Mouse (Mus musculus): Measurements from ENCODE around the gene Sh3bp5l. TPM values are rescaled to one million over a fixed set of nuclear protein-coding genes. Genes with fewer than 3 reads are reported as not detected.

Sh3bp5l gene
- polyA plus RNA-seq, 2 experiments, result 24.4 to 25.6 TPM

GRCm38 (mm10) chr11:58292791-58293190, 37.7 kb upstream of the Sh3bp5l start:
- DNase-seq (ENCODE audit: low spot score), result no peak
- H3K27ac ChIP-seq (replicated peaks; ENCODE audit: low read depth, low read length), result no peak overlapping the region
- H3K4me2 ChIP-seq (replicated peaks; ENCODE audit: low read depth, low read length, severe bottlenecking), result no peak overlapping the region
- H3K27me3 ChIP-seq (ENCODE audit: control insufficient read depth, insufficient read depth, low read length), result no peaks in the 10 kb centered on the region
- no peak overlapping the region for H3K9ac ChIP-seq (ENCODE audit: low read depth, low read length, severe bottlenecking)
- no peak overlapping the region for H3K4me3 ChIP-seq (replicated peaks; ENCODE audit: low read length)
- no peaks in the 10 kb centered on the region for H3K4me1 ChIP-seq (ENCODE audit: control insufficient read depth, insufficient read depth, low read length)
- no peaks in the 10 kb centered on the region for H3K36me3 ChIP-seq (ENCODE audit: control insufficient read depth, insufficient read depth, low read length)
- WGBS, result 49% methylated on average over 4 of the region's 4 CpGs
- no peak for ATAC-seq (ENCODE audit: low FRiP score, low read depth)
- no peak for TF ChIP-seq POLR2A (IDR thresholded peaks at IDR 0.05; ENCODE audit: borderline replicate concordance, extremely low read depth, insufficient read depth, insufficient read length)
- no peaks in the 10 kb centered on the region for H3K9me3 ChIP-seq (ENCODE audit: control insufficient read depth, low read length)

GRCm38 (mm10) chr11:58297396-58297795, 33.1 kb upstream of the Sh3bp5l start:
- no peak overlapping the region for H3K9ac ChIP-seq (ENCODE audit: low read depth, low read length, severe bottlenecking)
- no peak for TF ChIP-seq POLR2A (IDR thresholded peaks at IDR 0.05; ENCODE audit: borderline replicate concordance, extremely low read depth, insufficient read depth, insufficient read length)
- H3K4me1 ChIP-seq (ENCODE audit: control insufficient read depth, insufficient read depth, low read length), result 0 out of 2 replicates have a peak, but pooled peaks cover 6% of the 10 kb centered on the region
- no peaks in the 10 kb centered on the region for H3K27me3 ChIP-seq (ENCODE audit: control insufficient read depth, insufficient read depth, low read length)
- no peaks in the 10 kb centered on the region for H3K9me3 ChIP-seq (ENCODE audit: control insufficient read depth, low read length)
- WGBS, result 80% methylated on average over 6 of the region's 6 CpGs
- H3K36me3 ChIP-seq (ENCODE audit: control insufficient read depth, insufficient read depth, low read length), result no peaks in the 10 kb centered on the region
- ATAC-seq (ENCODE audit: low FRiP score, low read depth) (no peak), DNase-seq (ENCODE audit: low spot score) (no peak)
- no peak overlapping the region for H3K4me2 ChIP-seq (replicated peaks; ENCODE audit: low read depth, low read length, severe bottlenecking)
- H3K27ac ChIP-seq (replicated peaks; ENCODE audit: low read depth, low read length), result no peak overlapping the region
- no peak overlapping the region for H3K4me3 ChIP-seq (replicated peaks; ENCODE audit: low read length)

- Histone ChIP-seq H3K36me3 (ENCODE audit: control insufficient read depth, insufficient read depth, low read length) (no peaks in the 10 kb centered on the region), H3K9ac (ENCODE audit: low read depth, low read length, severe bottlenecking) (no peak overlapping the region), H3K27me3 (ENCODE audit: control insufficient read depth, insufficient read depth, low read length) (no peaks in the 10 kb centered on the region), H3K27ac (replicated peaks; ENCODE audit: low read depth, low read length) (0 out of 2 replicates have a peak overlapping the region, but pooled peaks have one; percentile 11), H3K4me2 (replicated peaks; ENCODE audit: low read depth, low read length, severe bottlenecking) (peak overlapping the region; percentile 57), H3K9me3 (ENCODE audit: control insufficient read depth, low read length) (no peaks in the 10 kb centered on the region), H3K4me1 (ENCODE audit: control insufficient read depth, insufficient read depth, low read length) (peaks cover 11% of the 10 kb centered on the region; the same call in 1 of the 2 replicates), H3K4me3 (replicated peaks; ENCODE audit: low read length) (peak overlapping the region; percentile 59)
- no peak for TF ChIP-seq POLR2A (IDR thresholded peaks at IDR 0.05; ENCODE audit: borderline replicate concordance, extremely low read depth, insufficient read depth, insufficient read length)
- ATAC-seq (ENCODE audit: low FRiP score, low read depth) (no peak), DNase-seq (ENCODE audit: low spot score) (peak; percentile 19)
- WGBS, result 13% methylated on average over 13 of the region's 13 CpGs
These were observed 29.5 kb upstream of the Sh3bp5l start for GRCm38 (mm10) chr11:58301057-58301456.

GRCm38 (mm10) chr11:58301837-58302754, 28.4 kb upstream of the Sh3bp5l start:
- DNase-seq (ENCODE audit: low spot score), result peak; percentile 95
- H3K9ac ChIP-seq (ENCODE audit: low read depth, low read length, severe bottlenecking), result peak overlapping the region; percentile 63
- TF ChIP-seq POLR2A (IDR thresholded peaks at IDR 0.05; ENCODE audit: borderline replicate concordance, extremely low read depth, insufficient read depth, insufficient read length), result no peak
- H3K36me3 ChIP-seq (ENCODE audit: control insufficient read depth, insufficient read depth, low read length), result no peaks in the 10 kb centered on the region
- no peaks in the 10 kb centered on the region for H3K9me3 ChIP-seq (ENCODE audit: control insufficient read depth, low read length)
- H3K4me2 ChIP-seq (replicated peaks; ENCODE audit: low read depth, low read length, severe bottlenecking), result peak overlapping the region; percentile 57
- no peaks in the 10 kb centered on the region for H3K27me3 ChIP-seq (ENCODE audit: control insufficient read depth, insufficient read depth, low read length)
- ATAC-seq (ENCODE audit: low FRiP score, low read depth), result peak; percentile 86
- peak overlapping the region; percentile 59 for H3K4me3 ChIP-seq (replicated peaks; ENCODE audit: low read length)
- peaks cover 11% of the 10 kb centered on the region for H3K4me1 ChIP-seq (ENCODE audit: control insufficient read depth, insufficient read depth, low read length)
- H3K27ac ChIP-seq (replicated peaks; ENCODE audit: low read depth, low read length), result peak overlapping the region; percentile 91
- under 1% methylated on average over 36 of the region's 36 CpGs for WGBS

GRCm38 (mm10) chr11:58302774-58303445, 27.6 kb upstream of the Sh3bp5l start:
- Histone ChIP-seq H3K9ac (ENCODE audit: low read depth, low read length, severe bottlenecking) (peak overlapping the region; percentile 63), H3K4me1 (ENCODE audit: control insufficient read depth, insufficient read depth, low read length) (peaks cover 19% of the 10 kb centered on the region), H3K36me3 (ENCODE audit: control insufficient read depth, insufficient read depth, low read length) (no peaks in the 10 kb centered on the region), H3K27ac (replicated peaks; ENCODE audit: low read depth, low read length) (peak overlapping the region; percentile 91), H3K9me3 (ENCODE audit: control insufficient read depth, low read length) (no peaks in the 10 kb centered on the region), H3K27me3 (ENCODE audit: control insufficient read depth, insufficient read depth, low read length) (no peaks in the 10 kb centered on the region), H3K4me2 (replicated peaks; ENCODE audit: low read depth, low read length, severe bottlenecking) (peak overlapping the region; percentile 57), H3K4me3 (replicated peaks; ENCODE audit: low read length) (peak overlapping the region; percentile 59)
- WGBS, result 1% methylated on average over 26 of the region's 26 CpGs
- ATAC-seq (ENCODE audit: low FRiP score, low read depth), result peak; percentile 35
- DNase-seq (ENCODE audit: low spot score), result peak; percentile 30
- 0 out of 2 replicates have a peak, but pooled peaks have one; percentile 28 for TF ChIP-seq POLR2A (IDR thresholded peaks at IDR 0.05; ENCODE audit: borderline replicate concordance, extremely low read depth, insufficient read depth, insufficient read length)
